Mouse (Mus musculus): ENCODE measurements around the gene Trim26. TPM values are rescaled to one million over a fixed set of nuclear protein-coding genes. Genes with fewer than 3 reads are reported as not detected.
"Not testable (repeated sequence)": the region's sequence is repeated elsewhere in the genome, so short reads cannot be mapped to it uniquely, and the experiment has no call there.

Trim26 gene
- total RNA-seq (2021): 10 to 100 TPM; 19.4 to 20.5 TPM

- intact Hi-C loops (cut with DNase I): loop anchor here (5.0 kb wide), 1 partner anchor 120 kb away; the partner anchor contains the start of genes Znrd1 and Znrd1as
- DNase-seq (ENCODE audit: low spot score): peak; percentile 96
Observed at GRCm38 (mm10) chr17:36836874-36837647, at the start of gene Trim26. TSS of gene Trim26 (plus strand) at chr17:36837134.

DNA sequence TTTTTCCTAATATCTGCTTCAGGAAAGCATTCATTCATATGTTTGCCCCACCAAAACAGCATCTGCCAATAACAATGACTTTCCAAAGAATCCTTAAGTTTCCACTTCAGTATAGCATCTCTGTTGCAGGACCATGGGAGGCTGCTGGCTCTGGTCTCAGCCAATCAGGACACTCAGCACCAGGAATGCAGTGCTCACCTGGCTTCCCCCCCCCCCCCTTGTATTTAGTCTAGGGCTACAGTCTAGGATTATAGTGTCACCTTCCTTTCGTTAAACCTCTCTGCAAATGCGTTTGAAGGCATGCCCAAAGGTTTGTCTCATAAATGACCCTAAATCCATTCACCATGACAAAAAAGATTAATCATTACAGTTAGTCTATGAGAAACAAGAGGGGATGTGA lies 48.6 kb upstream of the Trim26 start:
- DNase-seq (ENCODE audit: low spot score): no peak
- intact Hi-C loops (cut with DNase I): loop anchor here (5.0 kb wide), 2 partner anchors 39 to 481 kb away; no protein-coding TSS in a partner anchor

- intact Hi-C loops (cut with DNase I): loop anchor here (5.0 kb wide), 2 partner anchors 38 to 482 kb away; no protein-coding TSS in a partner anchor
- not testable (repeated sequence) for DNase-seq (ENCODE audit: low spot score)
Observed at GRCm38 (mm10) chr17:36788801-36789200, 48.1 kb upstream of the Trim26 start.

DNA sequence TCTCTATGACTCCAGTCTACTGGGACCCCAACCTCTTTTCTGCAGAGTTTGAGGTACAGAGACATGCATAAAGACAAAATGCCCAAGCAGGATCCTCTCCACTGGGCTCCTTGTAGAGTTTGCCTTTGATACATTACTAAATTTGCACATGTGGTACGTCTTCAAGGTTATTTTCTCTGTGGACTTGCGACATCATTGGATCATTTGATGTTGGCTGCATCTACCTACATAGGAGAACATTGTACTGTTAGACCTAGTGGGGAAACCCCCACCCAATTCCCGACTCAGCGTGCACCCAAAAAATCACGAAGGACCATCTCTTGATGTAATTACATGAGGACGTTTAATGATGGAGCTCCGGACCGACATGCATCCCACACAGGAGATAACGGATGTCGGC lies 37.4 kb upstream of the Trim26 start:
- intact Hi-C loops (cut with DNase I): no loop called here
- no peak for DNase-seq (ENCODE audit: low spot score)

GRCm38 (mm10) chr17:36799921-36800462 lies 36.9 kb upstream of the Trim26 start:
- intact Hi-C loops (cut with DNase I); DNase-seq (ENCODE audit: low spot score): not testable (repeated sequence)

DNA sequence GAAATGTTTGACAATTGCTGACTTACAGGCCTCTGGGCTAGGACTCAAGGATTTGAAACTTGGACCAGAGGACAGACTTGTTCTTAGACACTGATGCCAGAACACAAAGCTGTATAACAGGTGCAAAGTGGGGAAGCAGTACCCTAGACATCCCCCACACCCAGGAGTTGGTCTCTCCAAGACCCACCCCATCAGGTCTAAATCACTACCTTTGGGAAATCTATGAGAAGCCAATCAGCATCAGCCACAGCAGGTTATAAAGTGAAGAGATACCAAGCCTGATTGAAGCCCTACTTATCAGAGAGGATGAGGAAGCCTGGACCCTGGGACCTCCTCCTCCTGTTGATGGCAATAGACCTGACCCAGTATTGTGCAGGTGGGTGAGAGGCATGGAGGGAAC lies 25.1 kb upstream of the Trim26 start, which contains the start of gene H2-M10.6:
H2-M10.6 (plus strand) TSS at position 301 of the 400 bp plus-strand sequence.
- intact Hi-C loops (cut with DNase I): loop anchor here (1.0 kb wide), 1 partner anchor 450 kb away; no protein-coding TSS in a partner anchor

GRCm38 (mm10) chr17:36824005-36824404 lies 12.9 kb upstream of the Trim26 start:
- intact Hi-C loops (cut with DNase I): loop anchor here (5.0 kb wide), 1 partner anchor 223 kb away; the partner anchor contains the start of gene Gabbr1
- no peak for DNase-seq (ENCODE audit: low spot score)

More for the DNA sequence above, 25.1 kb upstream of the Trim26 start, which contains the start of gene H2-M10.6:
- no peak for DNase-seq (ENCODE audit: low spot score)

DNA sequence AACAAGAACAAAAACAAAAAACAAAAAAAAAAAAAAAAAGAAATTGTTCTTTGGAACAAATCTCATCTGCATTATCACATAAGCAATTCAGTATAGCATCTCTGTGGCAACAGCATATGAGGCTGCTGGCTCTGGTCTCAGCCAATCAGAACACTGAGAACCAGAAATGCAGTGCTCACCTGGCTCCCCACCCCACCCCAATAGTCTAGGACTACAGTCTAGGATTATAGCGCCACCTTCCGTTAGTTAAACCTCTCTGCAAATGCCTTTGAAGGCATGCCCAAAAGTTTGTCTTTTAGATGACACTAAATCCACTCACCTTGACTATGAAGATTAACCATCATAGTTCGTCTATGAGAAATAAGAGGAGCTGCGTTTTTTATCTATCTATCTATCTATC lies 11.4 kb upstream of the Trim26 start:
- intact Hi-C loops (cut with DNase I): loop anchor here (5.0 kb wide), 1 partner anchor 38 kb away; no protein-coding TSS in a partner anchor
- no peak for DNase-seq (ENCODE audit: low spot score)

GRCm38 (mm10) chr17:36826002-36826401 lies 10.9 kb upstream of the Trim26 start:
- DNase-seq (ENCODE audit: low spot score): peak; percentile 55
- intact Hi-C loops (cut with DNase I): loop anchor here (5.0 kb wide), 1 partner anchor 39 kb away; no protein-coding TSS in a partner anchor

DNA sequence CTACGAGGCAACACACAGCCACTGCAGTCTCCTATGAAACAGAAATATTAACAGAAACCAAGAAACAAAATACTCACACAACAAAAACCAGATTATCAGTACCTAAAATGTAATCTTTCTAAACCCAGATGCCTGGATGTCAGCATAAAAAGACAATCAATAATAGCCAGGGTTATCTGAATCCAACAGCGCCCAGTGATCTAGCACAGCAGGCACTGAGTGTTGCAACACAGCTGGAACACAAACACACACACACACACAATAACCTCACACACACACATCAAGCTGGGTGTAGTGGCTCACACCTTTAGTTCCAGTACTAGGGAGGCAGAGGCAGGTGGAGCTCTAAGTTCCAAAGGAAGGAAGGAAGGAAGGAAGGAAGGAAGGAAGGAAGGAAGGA lies 8.4 kb upstream of the Trim26 start:
- DNase-seq (ENCODE audit: low spot score): no peak
- intact Hi-C loops (cut with DNase I): loop anchor here (5.0 kb wide), 1 partner anchor 41 kb away; no protein-coding TSS in a partner anchor

DNA sequence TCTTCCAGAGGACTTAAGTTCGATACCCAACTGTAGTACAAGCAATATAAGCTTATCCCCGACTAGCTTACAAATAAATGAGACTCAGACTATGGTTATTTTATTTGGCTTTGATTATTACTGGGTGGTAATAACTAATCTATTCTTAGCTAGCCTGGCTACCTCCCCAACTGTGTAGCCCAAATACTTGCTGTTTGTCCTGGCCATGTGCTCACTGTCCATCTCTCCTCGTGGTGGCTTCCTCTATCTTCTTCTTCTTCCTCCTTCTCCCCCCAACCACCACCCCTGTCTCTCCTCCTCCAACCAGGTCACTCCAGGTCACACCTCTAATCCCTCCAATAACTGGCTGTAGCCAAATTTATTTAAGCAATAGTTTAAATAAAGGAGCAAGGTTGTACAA lies 6.5 kb upstream of the Trim26 start:
- no peak for DNase-seq (ENCODE audit: low spot score)
- intact Hi-C loops (cut with DNase I): no loop called here

DNA sequence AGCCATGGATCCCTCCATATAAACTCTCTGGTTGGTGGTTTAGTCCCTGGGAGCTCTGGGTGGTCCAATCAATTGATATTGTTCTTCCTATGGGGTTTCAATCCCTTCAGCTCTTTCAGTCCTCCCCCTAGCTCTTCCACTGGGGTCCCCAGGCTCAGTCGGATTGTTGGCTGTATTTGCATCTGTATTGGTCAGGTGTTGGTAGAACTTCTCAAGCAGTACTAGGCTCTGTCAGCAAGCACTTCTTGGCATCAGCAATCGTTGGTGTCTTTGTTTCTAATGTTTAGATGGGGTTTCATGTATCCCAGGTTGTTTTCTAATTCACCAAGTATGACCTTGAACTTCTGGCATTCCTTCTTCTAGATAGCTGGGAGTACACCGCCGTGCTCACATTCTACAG lies 4.2 kb upstream of the Trim26 start:
- no peak for DNase-seq (ENCODE audit: low spot score)
- intact Hi-C loops (cut with DNase I): no loop called here

GRCm38 (mm10) chr17:36835591-36836426 lies 1.1 kb upstream of the Trim26 start:
- intact Hi-C loops (cut with DNase I): loop anchor here (5.0 kb wide), 1 partner anchor 121 kb away; the partner anchor contains the start of genes Znrd1 and Znrd1as
- DNase-seq (ENCODE audit: low spot score): peak; percentile 34

GRCm38 (mm10) chr17:36836427-36836812 lies 514 bp upstream of the Trim26 start:
- intact Hi-C loops (cut with DNase I): loop anchor here (5.0 kb wide), 1 partner anchor 121 kb away; the partner anchor contains the start of genes Znrd1 and Znrd1as
- DNase-seq (ENCODE audit: low spot score): no peak

GRCm38 (mm10) chr17:36839001-36839400 lies 2.1 kb downstream of the Trim26 start:
- intact Hi-C loops (cut with DNase I): loop anchor here (5.0 kb wide), 1 partner anchor 118 kb away; the partner anchor contains the start of genes Znrd1 and Znrd1as
- no peak for DNase-seq (ENCODE audit: low spot score)

DNA sequence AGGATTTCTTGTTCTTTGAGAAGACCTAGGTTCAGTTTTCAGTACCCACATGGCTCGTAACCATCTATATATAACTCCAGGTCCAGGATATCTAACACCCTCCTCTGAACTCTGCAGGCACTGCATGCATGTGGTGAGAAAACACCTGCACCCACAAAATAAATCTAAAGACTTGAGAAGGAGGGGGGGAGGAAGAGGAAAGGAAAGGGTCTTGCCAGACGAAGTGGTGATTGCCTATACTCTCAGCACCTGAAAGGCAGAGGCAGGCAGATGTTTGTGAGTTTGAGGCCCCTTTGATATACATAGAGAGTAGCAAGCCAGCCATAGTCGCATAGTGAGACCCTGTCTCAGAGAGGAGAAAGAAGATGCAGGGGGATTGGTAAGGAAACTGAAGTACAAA lies 3.0 kb downstream of the Trim26 start:
- no peak for DNase-seq (ENCODE audit: low spot score)
- intact Hi-C loops (cut with DNase I): loop anchor here (5.0 kb wide), 1 partner anchor 117 kb away; the partner anchor contains the start of genes Znrd1 and Znrd1as

GRCm38 (mm10) chr17:36840961-36841445 lies 4.1 kb downstream of the Trim26 start:
- intact Hi-C loops (cut with DNase I): no loop called here
- DNase-seq (ENCODE audit: low spot score): no peak

DNA sequence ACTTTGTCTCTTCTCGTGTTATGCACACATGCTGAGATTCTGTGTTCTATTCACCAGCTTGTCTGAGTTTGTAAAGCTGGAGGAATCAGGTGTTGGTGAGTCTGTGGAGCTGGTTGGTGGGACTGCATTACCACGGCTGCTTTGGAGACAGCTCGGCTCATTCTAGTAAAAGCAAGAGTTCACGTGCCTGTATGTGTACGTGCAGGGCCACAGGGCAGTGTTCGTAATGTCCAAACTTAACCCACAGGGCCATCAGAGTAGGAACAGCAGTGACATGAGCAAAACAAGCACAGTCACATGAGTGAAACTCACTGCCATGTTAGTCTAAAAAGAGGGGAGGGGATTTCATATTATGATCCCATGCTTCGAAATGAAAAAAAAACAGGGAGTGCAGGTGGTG lies 6.8 kb downstream of the Trim26 start:
- intact Hi-C loops (cut with DNase I): no loop called here
- no peak for DNase-seq (ENCODE audit: low spot score)

DNA sequence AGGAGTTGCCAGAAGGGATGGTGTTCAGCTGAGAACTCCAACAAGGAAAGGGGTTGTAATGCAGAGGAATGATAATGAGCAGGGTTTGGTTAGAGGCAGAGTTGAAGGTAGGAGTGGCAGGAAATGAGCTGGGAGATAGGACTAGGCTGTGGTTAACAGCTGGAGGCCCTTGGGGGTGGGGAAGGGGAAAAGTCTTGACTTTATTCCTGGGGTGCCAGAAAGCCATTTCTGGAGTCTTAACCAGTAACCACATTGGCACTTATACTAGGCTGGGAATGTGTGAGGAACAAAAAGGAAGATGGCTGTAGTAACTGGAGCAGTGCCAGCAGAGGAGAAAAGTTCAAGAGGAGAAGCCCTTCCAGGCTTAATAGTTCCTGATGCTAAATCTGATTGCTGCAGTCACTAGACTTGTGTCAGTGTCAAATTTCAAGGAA lies 7.4 kb downstream of the Trim26 start:
- no peak for DNase-seq (ENCODE audit: low spot score)
- intact Hi-C loops (cut with DNase I): no loop called here
